Comparison of ENCODE assay signal across 8 mouse cellular contexts in genomic region chr12:36157304-36157637, GRCm38 (mm10). TPM values are rescaled to one million over a fixed set of nuclear protein-coding genes. Genes with fewer than 3 reads are reported as not detected.
DNase-seq lines count a peak whose midpoint lies in the region; ATAC-seq and TF ChIP-seq lines count a peak whose summit lies in the region.

No protein-coding gene starts in this region.

- ATAC-seq in limb, embryonic 15.5 days (ENCODE audit: insufficient number of reproducible peaks, low FRiP score, low TSS enrichment, low read depth): peak; percentile 40
- peak; percentile 39 for ATAC-seq in neural tube, embryonic 15.5 days (ENCODE audit: low FRiP score)

- peak overlapping the region; percentile 70 for H3K4me2 ChIP-seq in limb, embryonic 15.5 days
- H3K4me2 ChIP-seq in neural tube, embryonic 15.5 days: peak overlapping the region; percentile 82

- no peak for TF ChIP-seq POLR2A in cerebellum, adult 2 months (IDR thresholded peaks at IDR 0.05; ENCODE audit: borderline replicate concordance, insufficient read depth, low read length)

- peak overlapping the region; percentile 92 for H3K4me3 ChIP-seq in cerebellum, adult 2 months (replicated peaks; ENCODE audit: insufficient read depth, low read depth, low read length)
- H3K4me3 ChIP-seq in forebrain, embryonic 10.5 days: peak overlapping the region; percentile 90
- peak overlapping the region; percentile 97 for H3K4me3 ChIP-seq in limb, embryonic 15.5 days
- peak overlapping the region; percentile 96 for H3K4me3 ChIP-seq in neural tube, embryonic 15.5 days (replicated peaks)

- no peak for TF ChIP-seq CTCF in cerebellum, adult 2 months (IDR thresholded peaks at IDR 0.05; ENCODE audit: borderline replicate concordance, insufficient read depth, low read depth, low read length)

- H3K36me3 ChIP-seq in forebrain, embryonic 10.5 days (replicated peaks): peaks cover 17% of the 10 kb centered on the region
- no peaks in the 10 kb centered on the region for H3K36me3 ChIP-seq in limb, embryonic 15.5 days
- H3K36me3 ChIP-seq in neural tube, embryonic 15.5 days: no peaks in the 10 kb centered on the region

- H3K27me3 ChIP-seq in cerebellum, adult 2 months (ENCODE audit: control insufficient read depth, insufficient read depth, low read length): no peaks in the 10 kb centered on the region
- H3K27me3 ChIP-seq in forebrain, embryonic 10.5 days (ENCODE audit: poor library complexity, severe bottlenecking): no peaks in the 10 kb centered on the region
- no peaks in the 10 kb centered on the region for H3K27me3 ChIP-seq in limb, embryonic 15.5 days
- H3K27me3 ChIP-seq in neural tube, embryonic 15.5 days (replicated peaks): no peaks in the 10 kb centered on the region

- DNase-seq in cerebellum, adult 2 months: no peak
- DNase-seq in cerebellum, postnatal 14 days: no peak
- DNase-seq in CD4-positive, CD25-positive, alpha-beta regulatory T cell, adult 2 months (ENCODE audit: low read depth, low spot score): peak; percentile 69
- DNase-seq in forebrain, embryonic 10.5 days (ENCODE audit: extremely low spot score, low spot score): no peak
- DNase-seq in layer of hippocampus, postnatal 14 days (ENCODE audit: low spot score in 2 of 2): no peak
- no peak for DNase-seq in urinary bladder, postnatal 14 days (ENCODE audit: low spot score)

- H3K4me1 ChIP-seq in cerebellum, adult 2 months (ENCODE audit: control insufficient read depth, insufficient read depth, low read length): peaks cover 12% of the 10 kb centered on the region
- peaks cover 30% of the 10 kb centered on the region for H3K4me1 ChIP-seq in forebrain, embryonic 10.5 days
- peaks cover 23% of the 10 kb centered on the region for H3K4me1 ChIP-seq in limb, embryonic 15.5 days
- peaks cover 28% of the 10 kb centered on the region for H3K4me1 ChIP-seq in neural tube, embryonic 15.5 days

- H3K9me3 ChIP-seq in forebrain, embryonic 10.5 days: no peaks in the 10 kb centered on the region
- no peaks in the 10 kb centered on the region for H3K9me3 ChIP-seq in limb, embryonic 15.5 days
- no peaks in the 10 kb centered on the region for H3K9me3 ChIP-seq in neural tube, embryonic 15.5 days (replicated peaks)

- WGBS in cerebellum, adult 2 months: under 1% methylated on average over 14 of the region's 14 CpGs
- WGBS in forebrain, embryonic 10.5 days: 0% methylated on average over 14 of the region's 14 CpGs
- WGBS in limb, embryonic 15.5 days: under 1% methylated on average over 14 of the region's 14 CpGs
- 0% methylated on average over 14 of the region's 14 CpGs for WGBS in neural tube, embryonic 15.5 days

- peak overlapping the region; percentile 41; the same call in 1 of the 2 replicates for H3K27ac ChIP-seq in cerebellum, adult 2 months (ENCODE audit: insufficient read depth, low read length)
- H3K27ac ChIP-seq in forebrain, embryonic 10.5 days: peak overlapping the region; percentile 95
- H3K27ac ChIP-seq in limb, embryonic 15.5 days: peak overlapping the region; percentile 96
- peak overlapping the region; percentile 95 for H3K27ac ChIP-seq in neural tube, embryonic 15.5 days (replicated peaks)

- peak overlapping the region; percentile 75 for H3K9ac ChIP-seq in limb, embryonic 15.5 days
- H3K9ac ChIP-seq in neural tube, embryonic 15.5 days (replicated peaks): peak overlapping the region; percentile 92

RNA-seq across cellular contexts. Expression of gene Ankmy2, which starts 0.4 kb away (rescaled TPM):
- polyA plus RNA-seq in cerebellum, adult 2 months (2012; rRNA removed): 39.4 and 41.2 TPM in 2 replicates
- polyA plus RNA-seq in forebrain, embryonic 10.5 days (2016; fragmentation: Nextera tagmentation; extraction: Ambion mirVana): 21.4 and 23.8 TPM in 2 replicates
- polyA plus RNA-seq in limb, embryonic 15.5 days (2015; fragmentation: Nextera tagmentation; extraction: Ambion mirVana): 33.2 and 33.9 TPM in 2 replicates
- polyA plus RNA-seq in neural tube, embryonic 15.5 days (2015; fragmentation: Nextera tagmentation; extraction: Ambion mirVana): 73.9 and 80.3 TPM in 2 replicates
- 10 to 100 TPM; 50.4 to 51.8 TPM for total RNA-seq in layer of hippocampus, postnatal 14 days (2021)

RNA-seq across cellular contexts. Expression of gene Bzw2, which starts 0.6 kb away (rescaled TPM):
- 35.3 and 36.9 TPM in 2 replicates for polyA plus RNA-seq in cerebellum, adult 2 months (2012; rRNA removed)
- polyA plus RNA-seq in forebrain, embryonic 10.5 days (2016; fragmentation: Nextera tagmentation; extraction: Ambion mirVana): 269 and 276 TPM in 2 replicates
- polyA plus RNA-seq in limb, embryonic 15.5 days (2015; fragmentation: Nextera tagmentation; extraction: Ambion mirVana): 165 and 177 TPM in 2 replicates
- polyA plus RNA-seq in neural tube, embryonic 15.5 days (2015; fragmentation: Nextera tagmentation; extraction: Ambion mirVana): 346 and 378 TPM in 2 replicates
- 10 to 100 TPM; 89.3 to 95.3 TPM for total RNA-seq in layer of hippocampus, postnatal 14 days (2021)

Comparison
In these comparisons a context has a peak if more than half of its experiments do, and no peak if none do; other contexts are left out.
1. H3K27ac ChIP-seq: peak in every context shown above with its lines; median percentile 96 in limb, embryonic 15.5 days; 95 in forebrain, embryonic 10.5 days; 95 in neural tube, embryonic 15.5 days; 41 in cerebellum, adult 2 months.